Mouse (Mus musculus) heart, embryonic 12.5 days (tissue): ENCODE data around the gene Agbl5. TPM values are rescaled to one million over a fixed set of nuclear protein-coding genes. Genes with fewer than 3 reads are reported as not detected.
A peak's percentile ranks its signal among the peaks of the same experiment; 100 is the strongest.

Experiments
- ATAC-seq: fragments of 200-750 bp; cut with Nextera tagmentation; 2 replicates; pipeline ENCODE4 v1.8.0; 2017; ENCODE audit warnings: moderate TSS enrichment, moderate library complexity; ENCODE audit not compliant: insufficient number of reproducible peaks, low FRiP score
- H3K27ac ChIP-seq: fragments of 300-500 bp; sonication (generic); 2 replicates; pipeline ENCODE4 v1.5.1; 2016; ENCODE audit warnings: mild to moderate bottlenecking, moderate library complexity; ENCODE audit not compliant: poor library complexity, severe bottlenecking
- H3K27me3 ChIP-seq: fragments of 300-500 bp; sonication (generic); replicated peaks from 2 replicates; pipeline ENCODE4 v1.6.1; 2016; ENCODE audit warnings: mild to moderate bottlenecking, moderate library complexity
- H3K36me3 ChIP-seq: fragments of 300-500 bp; sonication (generic); 2 replicates; pipeline ENCODE4 v1.6.1; 2016; ENCODE audit warnings: mild to moderate bottlenecking, moderate library complexity
- H3K4me1 ChIP-seq: fragments of 300-500 bp; sonication (generic); replicated peaks from 2 replicates; pipeline ENCODE4 v1.6.1; 2016; ENCODE audit warnings: mild to moderate bottlenecking
- H3K4me2 ChIP-seq: fragments of 300-500 bp; sonication (generic); 2 replicates; pipeline ENCODE4 v1.6.1; 2016; ENCODE audit warnings: mild to moderate bottlenecking, moderate library complexity
- H3K4me3 ChIP-seq: fragments of 300-500 bp; sonication (generic); 2 replicates; pipeline ENCODE4 v1.5.1; 2016; ENCODE audit warnings: mild to moderate bottlenecking
- H3K9ac ChIP-seq: fragments of 300-500 bp; sonication (generic); 2 replicates; pipeline ENCODE4 v1.6.1; 2016; ENCODE audit warnings: mild to moderate bottlenecking, moderate library complexity
- H3K9me3 ChIP-seq: fragments of 300-500 bp; sonication (generic); replicated peaks from 2 replicates; pipeline ENCODE4 v1.6.1; 2016; ENCODE audit warnings: mild to moderate bottlenecking, moderate library complexity
- WGBS: fragments of 180-500 bp; shearing (Covaris S2); methylation state at CpG from one replicate; pipeline ENCODE4 v1.1.7; 2016; 5-methylcytosine and 5-hydroxymethylcytosine counted together
- polyA plus RNA-seq: library from polyadenylated mRNA; unstranded; fragments of >200 nt; fragmentation: Nextera tagmentation; extraction: Ambion mirVana; gene quantifications from 2 replicates; pipeline ENCODE4 v1.2.1, GENCODE M21; 2016

The Agbl5 gene
- polyA plus RNA-seq, 1 experiment from 2014 or later, result 14.4 TPM

DNA sequence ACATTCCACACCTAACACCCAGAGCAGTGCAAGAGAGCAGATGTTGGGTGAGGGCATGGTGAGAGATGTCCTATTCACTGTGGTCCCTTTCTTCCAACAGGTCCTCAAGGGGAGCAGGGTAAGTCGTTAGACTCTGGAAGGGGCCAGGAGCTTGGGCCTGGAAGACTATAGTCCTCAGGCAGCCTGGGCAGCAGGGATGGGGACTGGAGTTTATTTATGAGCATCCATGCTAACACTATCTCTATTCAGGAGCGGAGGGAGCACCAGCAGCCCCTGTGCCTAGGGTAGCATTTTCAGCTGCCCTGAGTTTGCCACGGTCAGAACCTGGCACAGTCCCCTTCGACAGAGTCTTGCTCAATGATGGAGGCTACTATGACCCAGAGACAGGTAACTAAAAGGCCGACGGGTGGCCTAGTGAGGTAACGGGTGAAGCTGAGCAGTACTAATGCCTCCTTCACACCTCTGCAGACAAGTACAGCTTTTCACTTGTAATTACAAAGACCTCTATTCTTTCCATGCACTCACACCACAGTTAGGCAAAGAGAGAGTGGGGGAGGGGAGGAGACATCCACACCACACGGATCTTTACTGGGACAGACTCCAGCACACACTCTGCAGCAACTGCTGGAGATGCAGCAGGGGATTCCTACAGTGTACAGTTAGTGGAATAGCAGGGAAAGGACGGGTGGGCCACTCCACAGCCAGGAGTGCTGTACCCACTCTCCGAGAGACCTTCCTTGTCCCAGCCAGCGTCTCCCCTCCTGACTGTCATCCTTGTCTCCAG, 31.5 kb downstream of the Agbl5 start:
- no peaks in the 10 kb centered on the region for H3K9me3 ChIP-seq
- no peak for ATAC-seq
- H3K9ac ChIP-seq, result 0 out of 2 replicates have a peak overlapping the region, but pooled peaks have one; percentile 28
- H3K4me3 ChIP-seq, result no peak overlapping the region
- 0 out of 2 replicates have a peak overlapping the region, but pooled peaks have one; percentile 89 for H3K4me2 ChIP-seq
- WGBS, result 68% methylated on average over 11 of the region's 11 CpGs
- H3K27me3 ChIP-seq, result 0 out of 2 replicates have a peak, but pooled peaks cover 6% of the 10 kb centered on the region
- no peak overlapping the region for H3K27ac ChIP-seq
- peaks cover 44% of the 10 kb centered on the region for H3K36me3 ChIP-seq
- H3K4me1 ChIP-seq, result peaks cover 69% of the 10 kb centered on the region

DNA sequence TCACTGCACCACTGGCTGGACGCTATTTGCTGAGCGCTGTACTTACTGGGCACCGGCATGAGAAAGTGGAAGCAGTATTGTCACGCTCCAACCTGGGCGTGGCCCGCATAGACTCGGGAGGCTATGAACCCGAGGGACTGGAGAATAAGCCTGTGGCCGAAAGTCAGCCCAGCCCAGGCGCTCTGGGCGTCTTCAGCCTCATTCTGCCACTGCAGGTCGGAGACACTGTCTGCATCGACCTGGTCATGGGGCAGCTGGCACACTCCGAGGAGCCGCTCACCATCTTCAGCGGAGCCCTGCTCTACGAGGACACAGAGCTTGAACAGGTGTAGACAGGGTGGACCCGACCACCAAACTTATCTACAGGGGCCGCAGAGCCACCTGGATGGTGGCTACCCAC, 32.1 kb downstream of the Agbl5 start:
- no peak overlapping the region for H3K4me3 ChIP-seq
- H3K9ac ChIP-seq, result 0 out of 2 replicates have a peak overlapping the region, but pooled peaks have one; percentile 28
- WGBS, result 68% methylated on average over 19 of the region's 19 CpGs
- no peak overlapping the region for H3K27ac ChIP-seq
- H3K4me1 ChIP-seq, result peaks cover 63% of the 10 kb centered on the region
- H3K4me2 ChIP-seq, result peak overlapping the region; percentile 89
- no peaks in the 10 kb centered on the region for H3K9me3 ChIP-seq
- 0 out of 2 replicates have a peak, but pooled peaks have one; percentile 3 for ATAC-seq
- 0 out of 2 replicates have a peak, but pooled peaks cover 8% of the 10 kb centered on the region for H3K27me3 ChIP-seq
- peaks cover 44% of the 10 kb centered on the region for H3K36me3 ChIP-seq

DNA sequence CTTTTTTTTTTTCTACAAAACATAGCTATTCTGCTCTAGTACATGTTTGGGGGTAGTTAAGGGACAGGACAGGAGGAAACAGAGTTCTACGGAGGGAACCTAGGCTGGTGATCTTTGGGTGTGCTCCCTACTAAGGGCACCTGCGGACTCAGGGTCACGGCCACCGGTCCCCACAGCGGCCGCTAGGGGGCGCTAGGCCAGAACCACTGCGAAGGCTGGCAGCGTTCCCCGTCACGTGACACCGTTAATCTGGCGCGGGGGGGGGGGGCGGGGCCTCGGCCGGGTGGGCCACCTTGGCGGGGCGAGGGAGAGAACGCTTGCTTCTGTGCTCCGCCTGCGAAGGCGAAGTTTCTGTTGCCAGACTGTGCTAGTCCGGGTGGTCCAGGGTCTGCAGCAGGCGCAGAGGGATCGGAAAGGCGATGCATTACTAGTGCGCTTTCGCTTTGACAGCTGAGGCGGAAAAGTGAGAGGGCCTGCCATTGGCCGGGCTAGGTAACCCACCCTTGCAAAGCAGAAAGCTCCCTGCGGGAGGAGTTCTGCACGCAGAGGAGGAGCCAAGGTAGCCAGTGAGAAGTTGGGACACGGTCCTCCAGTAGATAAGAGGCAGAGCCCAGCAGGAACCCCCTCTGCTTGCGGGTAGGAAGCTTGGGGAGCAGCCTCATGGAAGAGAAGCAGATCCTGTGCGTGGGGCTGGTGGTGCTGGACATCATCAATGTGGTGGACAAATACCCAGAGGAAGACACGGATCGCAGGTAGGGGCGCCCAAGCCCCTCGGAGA, 33.0 kb downstream of the Agbl5 start, which contains the start of gene Khk:
Gene Khk (plus strand): TSS at position 176 of the 778 bp plus-strand sequence.
- Histone ChIP-seq H3K36me3 (peaks cover 44% of the 10 kb centered on the region), H3K4me1 (peaks cover 57% of the 10 kb centered on the region), H3K27me3 (0 out of 2 replicates have a peak, but pooled peaks cover 8% of the 10 kb centered on the region), H3K4me3 (peak within 1 kb of the TSS; percentile 61), H3K4me2 (peak within 1 kb of the TSS; percentile 89), H3K9me3 (no peaks in the 10 kb centered on the region), H3K27ac (peak within 1 kb of the TSS; percentile 85), H3K9ac (peak within 1 kb of the TSS; percentile 76)
- under 1% methylated on average over 37 of the region's 40 CpGs for WGBS
- peak; percentile 90 for ATAC-seq

DNA sequence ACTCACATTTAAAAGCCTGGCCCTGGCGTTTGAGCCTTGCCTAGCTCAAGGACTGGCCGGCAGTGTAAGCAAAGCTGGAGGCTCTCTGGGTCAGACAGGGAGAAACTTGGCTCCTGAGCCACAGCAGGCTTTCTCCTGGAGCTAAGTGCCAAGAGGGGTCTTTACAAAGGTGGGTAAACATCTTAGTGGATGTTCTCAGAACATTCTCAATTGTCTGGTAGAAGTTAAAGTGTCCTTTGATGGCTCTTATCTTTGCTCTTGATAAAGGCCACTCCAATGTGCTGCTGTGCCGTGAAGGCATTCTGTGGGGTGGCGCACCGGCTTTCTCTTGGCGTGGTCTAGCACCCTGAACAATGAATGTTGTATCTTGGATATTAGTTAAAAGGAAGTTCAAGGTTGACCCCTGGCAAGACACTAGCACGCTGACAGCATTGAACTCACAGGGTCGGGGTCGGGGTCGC, 34.1 kb downstream of the Agbl5 start:
- H3K27me3 ChIP-seq, result 0 out of 2 replicates have a peak, but pooled peaks cover 8% of the 10 kb centered on the region
- 31% methylated on average over 10 of the region's 10 CpGs for WGBS
- no peaks in the 10 kb centered on the region for H3K9me3 ChIP-seq
- H3K4me3 ChIP-seq, result peak overlapping the region; percentile 61; the same call in 1 of the 2 replicates
- peak overlapping the region; percentile 89 for H3K4me2 ChIP-seq
- no peak overlapping the region for H3K27ac ChIP-seq
- H3K4me1 ChIP-seq, result peaks cover 45% of the 10 kb centered on the region
- H3K36me3 ChIP-seq, result peaks cover 34% of the 10 kb centered on the region
- ATAC-seq, result no peak
- peak overlapping the region; percentile 76 for H3K9ac ChIP-seq

DNA sequence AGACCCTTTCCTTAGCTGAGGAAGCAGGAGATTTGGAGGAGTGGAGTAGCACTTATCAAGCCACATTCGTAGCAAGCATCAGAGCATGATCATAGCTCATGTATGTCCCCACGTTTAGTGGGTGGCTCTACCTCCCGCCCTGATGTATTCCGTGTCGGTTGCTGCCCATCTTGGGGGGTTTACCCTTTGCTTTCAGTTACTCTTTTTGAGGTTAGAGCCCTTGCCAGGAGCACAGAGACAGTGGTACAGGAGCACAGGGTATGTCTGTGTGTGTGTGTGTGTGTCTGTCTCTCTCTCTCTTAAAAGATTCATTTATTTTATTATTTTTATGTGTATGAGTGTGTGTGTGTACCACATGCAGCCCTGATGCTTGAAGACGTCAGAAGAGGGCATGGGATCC, 34.6 kb downstream of the Agbl5 start:
- H3K4me1 ChIP-seq, result peaks cover 40% of the 10 kb centered on the region
- no peak overlapping the region for H3K4me3 ChIP-seq
- ATAC-seq, result no peak
- peaks cover 29% of the 10 kb centered on the region for H3K36me3 ChIP-seq
- 0 out of 2 replicates have a peak, but pooled peaks cover 8% of the 10 kb centered on the region for H3K27me3 ChIP-seq
- H3K9me3 ChIP-seq, result no peaks in the 10 kb centered on the region
- H3K9ac ChIP-seq, result no peak overlapping the region; the same call in 1 of the 2 replicates
- peak overlapping the region; percentile 89; the same call in 1 of the 2 replicates for H3K4me2 ChIP-seq
- 63% methylated on average over 6 of the region's 6 CpGs for WGBS
- no peak overlapping the region for H3K27ac ChIP-seq

DNA sequence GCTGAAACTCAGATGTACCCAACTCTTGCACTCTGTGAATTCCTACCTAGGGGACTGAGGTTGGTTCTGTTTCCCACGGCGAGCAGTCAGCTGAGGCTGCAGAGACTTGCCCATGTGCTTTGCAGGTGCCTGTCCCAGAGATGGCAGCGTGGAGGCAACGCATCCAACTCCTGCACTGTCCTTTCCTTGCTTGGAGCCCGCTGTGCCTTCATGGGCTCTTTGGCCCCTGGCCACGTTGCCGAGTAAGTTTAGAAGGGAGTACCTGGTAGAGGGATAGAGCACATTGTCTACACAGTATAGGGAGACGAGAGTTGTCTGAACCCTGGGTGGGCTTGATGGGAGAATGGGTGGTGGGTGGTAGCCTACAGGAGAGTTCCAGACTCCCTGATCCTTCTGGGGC, 36.1 kb downstream of the Agbl5 start:
- ATAC-seq, result no peak
- 83% methylated on average over 8 of the region's 8 CpGs for WGBS
- H3K27me3 ChIP-seq, result 0 out of 2 replicates have a peak, but pooled peaks cover 12% of the 10 kb centered on the region
- peaks cover 35% of the 10 kb centered on the region for H3K4me1 ChIP-seq
- peaks cover 14% of the 10 kb centered on the region for H3K36me3 ChIP-seq
- H3K4me2 ChIP-seq, result no peak overlapping the region
- no peak overlapping the region for H3K9ac ChIP-seq
- no peak overlapping the region for H3K4me3 ChIP-seq
- H3K9me3 ChIP-seq, result no peaks in the 10 kb centered on the region
- no peak overlapping the region for H3K27ac ChIP-seq

DNA sequence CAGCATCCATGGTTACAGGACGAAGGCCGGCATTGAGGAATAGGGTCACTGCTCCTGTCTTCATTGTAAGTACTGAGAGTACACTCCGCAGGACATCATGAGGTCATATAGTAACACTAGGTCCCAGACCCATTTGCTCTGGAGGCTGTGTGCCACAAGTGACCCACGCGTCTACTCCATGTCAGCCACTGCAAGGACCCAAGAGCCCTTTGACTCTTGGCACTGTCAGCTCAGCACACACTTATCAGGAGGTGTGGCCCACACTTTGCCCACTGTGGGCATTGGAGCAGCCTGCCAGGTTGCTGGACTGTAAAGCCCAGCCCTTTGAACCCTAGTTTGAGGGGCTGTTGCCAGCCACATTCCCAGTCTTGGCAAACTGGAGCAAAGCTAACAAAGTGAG, 36.7 kb downstream of the Agbl5 start:
- H3K4me2 ChIP-seq, result no peak overlapping the region
- peaks cover 29% of the 10 kb centered on the region for H3K4me1 ChIP-seq
- no peak overlapping the region for H3K9ac ChIP-seq
- no peak overlapping the region for H3K4me3 ChIP-seq
- no peak for ATAC-seq
- H3K36me3 ChIP-seq, result peaks cover 8% of the 10 kb centered on the region
- 87% methylated on average over 5 of the region's 5 CpGs for WGBS
- H3K27ac ChIP-seq, result no peak overlapping the region
- H3K27me3 ChIP-seq, result 0 out of 2 replicates have a peak, but pooled peaks cover 12% of the 10 kb centered on the region
- H3K9me3 ChIP-seq, result no peaks in the 10 kb centered on the region

DNA sequence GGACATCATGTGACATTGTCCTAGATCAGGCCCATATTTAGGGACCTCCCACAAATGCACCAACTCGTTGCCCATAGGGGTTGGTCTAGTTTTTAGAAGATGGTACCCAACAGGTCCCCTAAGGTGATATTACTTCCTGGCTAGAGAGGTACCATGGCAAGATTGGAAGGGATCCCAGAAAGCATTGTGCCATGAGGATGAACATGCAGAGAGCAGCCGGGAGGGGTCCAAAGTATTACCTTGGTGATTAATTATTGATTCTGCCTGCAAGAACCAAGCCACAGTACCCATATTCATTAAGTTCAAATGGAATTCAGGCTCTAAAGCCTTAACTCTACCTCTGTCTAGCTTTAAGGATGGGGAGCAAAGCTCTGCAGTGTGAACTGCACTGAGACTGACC, 37.6 kb downstream of the Agbl5 start:
- WGBS, result 82% methylated on average over 2 of the region's 2 CpGs
- H3K27me3 ChIP-seq, result 0 out of 2 replicates have a peak, but pooled peaks cover 12% of the 10 kb centered on the region
- no peak overlapping the region for H3K9ac ChIP-seq
- H3K4me3 ChIP-seq, result no peak overlapping the region
- no peaks in the 10 kb centered on the region; the same call in 1 of the 2 replicates for H3K36me3 ChIP-seq
- peaks cover 29% of the 10 kb centered on the region for H3K4me1 ChIP-seq
- H3K9me3 ChIP-seq, result no peaks in the 10 kb centered on the region
- no peak for ATAC-seq
- H3K4me2 ChIP-seq, result no peak overlapping the region
- no peak overlapping the region for H3K27ac ChIP-seq

DNA sequence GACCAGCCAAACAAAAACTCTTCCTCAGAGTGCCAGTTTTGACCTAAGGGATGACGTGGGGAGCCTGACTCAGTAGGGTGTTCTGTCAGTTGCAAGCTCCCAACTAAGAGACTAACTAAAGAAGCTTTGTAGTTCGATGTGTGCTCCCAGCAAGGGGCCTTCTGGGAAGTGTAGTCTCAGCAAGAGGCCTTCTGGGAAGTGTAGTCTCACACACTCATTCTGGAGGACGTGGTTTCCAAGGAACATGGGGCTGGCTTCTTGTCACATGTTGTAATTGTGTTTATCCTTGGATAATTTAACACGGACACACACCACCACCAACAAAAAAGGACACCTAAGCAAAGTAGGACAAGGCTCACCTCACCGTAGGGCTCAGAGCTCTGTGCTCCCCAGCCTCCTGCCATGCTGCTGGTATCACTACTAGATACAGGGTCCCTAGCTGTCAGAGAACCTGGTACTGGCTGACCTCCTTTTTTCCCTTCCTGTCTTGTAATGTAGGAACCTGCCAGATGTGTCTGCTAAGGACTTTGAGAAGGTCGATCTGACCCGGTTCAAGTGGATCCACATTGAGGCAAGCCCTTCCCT, 39.5 kb downstream of the Agbl5 start:
- no peak overlapping the region for H3K9ac ChIP-seq
- H3K4me1 ChIP-seq, result peaks cover 18% of the 10 kb centered on the region
- H3K9me3 ChIP-seq, result no peaks in the 10 kb centered on the region
- WGBS, result 38% methylated on average over 7 of the region's 7 CpGs
- H3K27me3 ChIP-seq, result 0 out of 2 replicates have a peak, but pooled peaks cover 12% of the 10 kb centered on the region
- ATAC-seq, result no peak
- H3K4me3 ChIP-seq, result no peak overlapping the region
- no peaks in the 10 kb centered on the region for H3K36me3 ChIP-seq
- peak overlapping the region; percentile 52 for H3K4me2 ChIP-seq
- H3K27ac ChIP-seq, result no peak overlapping the region

DNA sequence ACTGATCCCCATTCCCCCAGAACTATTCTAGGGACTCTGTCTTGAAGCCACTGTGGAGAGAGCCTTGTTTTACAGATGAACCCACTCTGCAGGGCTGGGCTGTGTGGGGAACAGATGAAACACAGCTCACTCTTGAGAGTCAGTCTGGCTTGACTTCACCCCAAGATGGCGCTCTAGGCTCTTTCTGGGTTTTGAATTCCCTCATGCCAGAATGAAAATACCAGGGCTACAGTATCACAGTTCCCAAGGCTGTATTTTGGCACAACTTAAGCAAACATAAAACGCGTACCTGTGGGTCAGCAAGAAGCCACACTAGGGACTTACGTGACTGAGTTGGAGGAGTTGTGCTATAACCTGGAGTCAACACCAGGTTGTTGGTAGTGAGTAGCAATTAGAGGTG, 41.6 kb downstream of the Agbl5 start:
- Histone ChIP-seq H3K9ac (no peak overlapping the region), H3K4me1 (peaks cover 16% of the 10 kb centered on the region), H3K27ac (no peak overlapping the region), H3K4me3 (no peak overlapping the region), H3K27me3 (0 out of 2 replicates have a peak, but pooled peaks cover 5% of the 10 kb centered on the region), H3K4me2 (no peak overlapping the region), H3K36me3 (no peaks in the 10 kb centered on the region), H3K9me3 (no peaks in the 10 kb centered on the region)
- no peak for ATAC-seq
- 48% methylated on average over 4 of the region's 4 CpGs for WGBS
